Mouse (Mus musculus) c-Kit-positive CD71-positive TER-119-positive erythroid progenitor cells, embryonic 14.5 days (primary cell): ENCODE data around the gene Vps53.
A peak's percentile ranks its signal among the peaks of the same experiment; 100 is the strongest.
"Not testable (repeated sequence)": the region's sequence is repeated elsewhere in the genome, so short reads cannot be mapped to it uniquely, and the experiment has no call there.

Experiments used
- DNase-seq: peaks from one replicate; pipeline ENCODE4 v3.0.0-alpha.2; 2013; ENCODE audit warnings: low spot score

Vps53 gene

GRCm38 (mm10) chr11:76015251-76015650 is 164.2 kb downstream of the Vps53 start:
- DNase-seq: no peak

DNA sequence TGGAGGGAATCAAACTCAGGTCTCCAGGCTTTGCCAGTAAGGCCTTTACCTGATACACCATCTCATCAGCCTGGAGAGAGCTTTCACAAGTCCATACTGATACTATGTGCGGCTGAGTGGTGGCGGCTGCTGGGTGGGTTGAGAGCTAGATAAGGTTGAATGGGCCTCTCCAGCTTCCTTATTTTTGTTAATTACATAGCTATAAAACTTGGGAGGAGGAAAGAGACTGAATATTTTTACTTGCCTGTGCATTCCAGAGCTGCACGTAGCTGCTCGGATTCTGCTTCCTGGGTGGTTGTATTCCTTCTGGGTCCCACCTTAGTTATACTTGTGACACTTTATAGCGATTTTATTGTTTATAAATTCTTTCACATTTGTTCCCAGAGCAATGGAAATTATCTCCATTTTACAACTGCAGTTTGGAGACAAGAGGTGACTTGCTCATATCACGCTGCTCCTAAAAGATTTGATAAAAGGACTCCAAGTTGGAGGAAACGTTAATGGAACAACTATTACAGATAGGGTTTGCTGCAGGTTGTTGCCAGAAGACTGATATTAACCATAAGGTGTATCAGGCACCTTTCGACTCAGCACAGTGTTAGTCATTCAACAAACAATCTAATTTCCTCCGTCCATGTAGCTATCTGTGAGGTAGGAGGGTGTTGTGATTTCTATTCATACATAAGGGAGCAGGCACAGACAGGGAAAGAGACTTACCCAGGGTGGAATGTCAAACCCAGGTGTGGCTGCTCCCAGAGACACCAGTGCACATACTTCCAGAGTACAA is 168.4 kb downstream of the Vps53 start:
- no peak for DNase-seq

- no peak for DNase-seq
Measured at GRCm38 (mm10) chr11:76009101-76009500, 170.3 kb downstream of the Vps53 start.

GRCm38 (mm10) chr11:76008162-76008561 is 171.3 kb downstream of the Vps53 start:
- no peak for DNase-seq

GRCm38 (mm10) chr11:76004276-76004675 is 175.2 kb downstream of the Vps53 start:
- not testable (repeated sequence) for DNase-seq

- no peak for DNase-seq
Measured at GRCm38 (mm10) chr11:76001237-76001878, 178.1 kb downstream of the Vps53 start.

GRCm38 (mm10) chr11:76000701-76001100 is 178.7 kb downstream of the Vps53 start:
- DNase-seq: no peak

- peak; percentile 26 for DNase-seq
Measured at GRCm38 (mm10) chr11:75999440-76000155, 179.8 kb downstream of the Vps53 start, which contains the start of gene 1700016K19Rik. 1700016K19Rik (plus strand) TSS chr11:75999912.
